ENCODE assay signal across 31 mouse cellular contexts in the genomic region with DNA sequence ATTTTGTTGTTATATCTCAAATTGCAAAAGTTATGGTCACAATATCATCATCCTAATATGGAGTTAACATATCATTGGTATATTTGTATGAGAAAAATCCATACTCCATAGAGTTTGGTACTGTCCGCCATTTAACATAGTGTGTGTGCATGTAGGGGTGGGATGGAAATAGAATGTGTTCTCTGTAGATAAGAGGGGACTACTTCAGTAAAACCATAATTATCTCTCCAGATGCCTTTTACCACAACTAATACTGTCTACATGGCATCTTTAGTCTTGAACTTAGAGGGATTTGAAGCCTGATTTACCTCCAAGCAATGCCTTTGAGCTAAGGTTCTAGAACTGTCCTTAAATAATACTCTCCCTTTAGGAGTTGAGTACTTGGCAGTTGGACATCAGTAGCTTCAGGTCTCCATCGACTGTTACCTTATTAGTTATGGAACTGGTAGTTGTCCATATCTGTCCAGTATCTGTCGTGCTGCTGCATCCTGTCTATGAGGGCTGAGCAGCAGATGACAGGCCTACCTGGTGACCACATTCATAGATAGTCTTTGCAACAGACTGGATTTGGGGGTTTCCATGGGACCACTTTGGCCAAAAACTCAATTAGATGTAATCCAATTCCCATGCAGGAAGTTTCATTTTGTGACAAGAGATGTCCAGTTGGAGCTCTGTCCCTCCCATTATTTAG.
A peak's percentile ranks its signal among the peaks of the same experiment; 100 is the strongest.
DNase-seq lines count a peak whose midpoint lies in the region; ATAC-seq and TF ChIP-seq lines count a peak whose summit lies in the region.
"Had no signal": no experiment of that assay in that cellular context is flagged by ENCODE, and none has a peak within 500 bp of the region (broad histone marks: within the 10 kb centered on the region; RNA-seq: fewer than 3 reads in every experiment).

No protein-coding gene starts in this region.

- peaks cover 9 to 13% of the 10 kb centered on the region in 2 experiments for H3K4me1 ChIP-seq in liver, embryonic 14.5 days (replicated peaks; ENCODE audit: control insufficient read depth in 2 of 2, insufficient read depth in 2 of 2, low read length in 1 of 2)
- no peaks in the 10 kb centered on the region for H3K4me1 ChIP-seq in neural tube, embryonic 15.5 days
- H3K4me1 ChIP-seq: forebrain, embryonic 13.5 days; hindbrain, embryonic 13.5 days; limb, embryonic 13.5 days; midbrain, embryonic 10.5 days; midbrain, embryonic 15.5 days had no signal

- H3K4me2 ChIP-seq in liver, embryonic 14.5 days (ENCODE audit: low read depth) = peak overlapping the region; percentile 42
- H3K4me2 ChIP-seq in neural tube, embryonic 15.5 days = no peak overlapping the region
- H3K4me2 ChIP-seq: forebrain, embryonic 13.5 days; heart, embryonic 11.5 days; hindbrain, embryonic 13.5 days; limb, embryonic 13.5 days; midbrain, embryonic 15.5 days; stomach, embryonic 15.5 days had no signal

- WGBS in liver, embryonic 14.5 days (ENCODE audit: insufficient replicate concordance) = 18% methylated on average over 3 of the region's 3 CpGs
- WGBS in neural tube, embryonic 15.5 days = 96% methylated on average over 3 of the region's 3 CpGs

- H3K9ac ChIP-seq in liver, embryonic 14.5 days (replicated peaks) = peak overlapping the region; percentile 27; the same call in 1 of the 2 replicates
- no peak overlapping the region for H3K9ac ChIP-seq in neural tube, embryonic 15.5 days (replicated peaks)
- H3K9ac ChIP-seq: forebrain, embryonic 13.5 days; hindbrain, embryonic 13.5 days; limb, embryonic 13.5 days; midbrain, embryonic 15.5 days; stomach, embryonic 15.5 days had no signal

- no peak for TF ChIP-seq CTCF in liver, embryonic 14.5 days (IDR thresholded peaks at IDR 0.05; ENCODE audit: low read depth)
- no peak for TF ChIP-seq CTCF in layer of hippocampus, adult 2 months (conservative IDR thresholded peaks at IDR 0.05)

- H3K27me3 ChIP-seq in liver, embryonic 14.5 days (ENCODE audit: control insufficient read depth, insufficient read depth, low read length) = no peaks in the 10 kb centered on the region
- no peaks in the 10 kb centered on the region for H3K27me3 ChIP-seq in neural tube, embryonic 15.5 days (replicated peaks)
- H3K27me3 ChIP-seq: forebrain, embryonic 13.5 days; hindbrain, embryonic 13.5 days; limb, embryonic 13.5 days; midbrain, embryonic 15.5 days; stomach, embryonic 15.5 days had no signal

- H3K4me3 ChIP-seq in liver, embryonic 14.5 days (ENCODE audit: insufficient read depth in 1 of 2, low read depth in 2 of 2, low read length in 2 of 2) = no peak overlapping the region
- no peak overlapping the region for H3K4me3 ChIP-seq in neural tube, embryonic 15.5 days (replicated peaks)
- H3K4me3 ChIP-seq in layer of hippocampus, adult 2 months = no peak overlapping the region
- H3K4me3 ChIP-seq: forebrain, embryonic 13.5 days; hindbrain, embryonic 13.5 days; left cerebral cortex, adult 2 months; limb, embryonic 13.5 days; midbrain, embryonic 10.5 days; midbrain, embryonic 15.5 days; stomach, embryonic 15.5 days had no signal

- intact Hi-C loops in heart, postnatal 36 days (cut with DNase I) = no loop called here

- peak; percentile 71 for TF ChIP-seq EP300 in liver, embryonic 14.5 days (IDR thresholded peaks at IDR 0.05; ENCODE audit: low read depth)

- no peaks in the 10 kb centered on the region for H3K9me3 ChIP-seq in liver, embryonic 14.5 days (ENCODE audit: control insufficient read depth, low read length)
- no peaks in the 10 kb centered on the region for H3K9me3 ChIP-seq in neural tube, embryonic 15.5 days (replicated peaks)
- H3K9me3 ChIP-seq: forebrain, embryonic 13.5 days; hindbrain, embryonic 13.5 days; limb, embryonic 13.5 days; midbrain, embryonic 10.5 days; midbrain, embryonic 15.5 days; stomach, embryonic 15.5 days had no signal

- peak; percentile 62 for DNase-seq in MEL-GATA-1-ER (ENCODE audit: extremely low read depth, low read depth)
- peak; percentile 31 to 51 (median 43) for DNase-seq in liver, embryonic 14.5 days (ENCODE audit: low read depth in 3 of 3, low spot score in 3 of 3)
- no peak for DNase-seq in heart, postnatal 36 days
- no peak for DNase-seq in layer of hippocampus, adult 2 months (ENCODE audit: low spot score in 2 of 2)
- DNase-seq: adrenal gland, adult 2 months; adrenal gland, postnatal 36 days; cerebellum, adult 11-12 months; cerebellum, postnatal 10 days; gastrocnemius, postnatal 25 days; heart, adult 11 months; heart, postnatal 4 days; kidney, adult 9 months; kidney, postnatal 10 days; lung, adult 2 months; lung, postnatal 10 days; right cerebral cortex, postnatal 25 days; thymus, postnatal 25 days had no signal

- ATAC-seq in common myeloid progenitor, adult 5-6 weeks (replicated peaks; ENCODE audit: low read depth, poor library complexity, severe bottlenecking) = peak; percentile 83
- ATAC-seq in liver, embryonic 14.5 days (ENCODE audit: insufficient read depth) = peak; percentile 95
- ATAC-seq in megakaryocyte-erythroid progenitor cell, adult 5-6 weeks (replicated peaks; ENCODE audit: low FRiP score, low TSS enrichment, poor library complexity, severe bottlenecking) = peak; percentile 92
- no peak for ATAC-seq in neural tube, embryonic 15.5 days (ENCODE audit: low FRiP score)
- ATAC-seq: activated CD4-positive, CD25-positive, alpha-beta regulatory T cell, adult 4 months; forebrain, embryonic 13.5 days; intestine, postnatal 0 days; midbrain, embryonic 15.5 days had no signal

- H3K27ac ChIP-seq in liver, embryonic 14.5 days = peak overlapping the region; percentile 53
- no peak overlapping the region for H3K27ac ChIP-seq in neural tube, embryonic 15.5 days (replicated peaks)
- no peak overlapping the region for H3K27ac ChIP-seq in layer of hippocampus, adult 2 months
- H3K27ac ChIP-seq: forebrain, embryonic 13.5 days; hindbrain, embryonic 13.5 days; left cerebral cortex, adult 2 months; limb, embryonic 13.5 days; macrophage; midbrain, embryonic 10.5 days; midbrain, embryonic 15.5 days; stomach, embryonic 15.5 days had no signal

- H3K36me3 ChIP-seq in liver, embryonic 14.5 days (replicated peaks; ENCODE audit: control insufficient read depth, insufficient read depth, low read depth) = no peaks in the 10 kb centered on the region
- H3K36me3 ChIP-seq in neural tube, embryonic 15.5 days = no peaks in the 10 kb centered on the region
- H3K36me3 ChIP-seq: hindbrain, embryonic 13.5 days; limb, embryonic 13.5 days; midbrain, embryonic 10.5 days; midbrain, embryonic 15.5 days; stomach, embryonic 15.5 days had no signal

Comparison
In these comparisons a context has a peak if more than half of its experiments do, and no peak if none do; other contexts are left out.
1. DNase-seq: peak in MEL-GATA-1-ER (single experiment) and liver, embryonic 14.5 days (3 of 3); none in heart, postnatal 36 days (0 of 2) and layer of hippocampus, adult 2 months (0 of 2).